Mouse (Mus musculus): ENCODE data around the gene Pcgf5. TPM values are rescaled to one million over a fixed set of nuclear protein-coding genes. Genes with fewer than 3 reads are reported as not detected.

The Pcgf5 gene
- polyA plus RNA-seq, 1 experiment from 2014 or later, result 11.9 TPM

- no peak overlapping the region for H3K4me2 ChIP-seq (replicated peaks)
- H3K27me3 ChIP-seq, result no peaks in the 10 kb centered on the region
- no peak for ATAC-seq (ENCODE audit: low FRiP score, low read depth)
- no peak overlapping the region for H3K27ac ChIP-seq (replicated peaks)
- H3K4me1 ChIP-seq, result no peaks in the 10 kb centered on the region
- 75% methylated on average over 1 of the region's 1 CpGs for WGBS
- no peak overlapping the region for H3K9ac ChIP-seq (replicated peaks)
- H3K9me3 ChIP-seq, result no peaks in the 10 kb centered on the region
- no peaks in the 10 kb centered on the region for H3K36me3 ChIP-seq
- no peak overlapping the region for H3K4me3 ChIP-seq
Observed at GRCm38 (mm10) chr19:36390714-36391113, 42.6 kb downstream of the Pcgf5 start.

GRCm38 (mm10) chr19:36398500-36398899 lies 50.4 kb downstream of the Pcgf5 start:
- 84% methylated on average over 3 of the region's 3 CpGs for WGBS
- Histone ChIP-seq H3K9ac (replicated peaks) (no peak overlapping the region), H3K4me3 (no peak overlapping the region), H3K27me3 (no peaks in the 10 kb centered on the region), H3K4me2 (replicated peaks) (no peak overlapping the region), H3K36me3 (no peaks in the 10 kb centered on the region), H3K27ac (replicated peaks) (no peak overlapping the region), H3K9me3 (no peaks in the 10 kb centered on the region), H3K4me1 (no peaks in the 10 kb centered on the region)
- no peak for ATAC-seq (ENCODE audit: low FRiP score, low read depth)

- Histone ChIP-seq H3K36me3 (no peaks in the 10 kb centered on the region), H3K9me3 (no peaks in the 10 kb centered on the region), H3K27me3 (peaks cover 14% of the 10 kb centered on the region), H3K4me1 (peaks cover 6% of the 10 kb centered on the region; the same call in 1 of the 2 replicates), H3K27ac (replicated peaks) (no peak overlapping the region), H3K9ac (replicated peaks) (no peak overlapping the region), H3K4me2 (replicated peaks) (no peak overlapping the region), H3K4me3 (no peak overlapping the region)
- whole genome bisulfite sequencing, result 68% methylated on average over 10 of the region's 10 CpGs
- ATAC-seq (ENCODE audit: low FRiP score, low read depth), result 0 out of 2 replicates have a peak, but pooled peaks have one; percentile 0
Observed at GRCm38 (mm10) chr19:36408352-36409100, 60.4 kb downstream of the Pcgf5 start.

GRCm38 (mm10) chr19:36409280-36409860 lies 61.3 kb downstream of the Pcgf5 start:
- no peaks in the 10 kb centered on the region for H3K36me3 ChIP-seq
- peak; percentile 98 for ATAC-seq (ENCODE audit: low FRiP score, low read depth)
- no peaks in the 10 kb centered on the region for H3K9me3 ChIP-seq
- no peak overlapping the region for H3K27ac ChIP-seq (replicated peaks)
- H3K4me3 ChIP-seq, result peak overlapping the region; percentile 76
- H3K4me2 ChIP-seq (replicated peaks), result peak overlapping the region; percentile 86
- H3K27me3 ChIP-seq, result peaks cover 14% of the 10 kb centered on the region
- WGBS, result under 1% methylated on average over 43 of the region's 53 CpGs
- peak overlapping the region; percentile 62 for H3K9ac ChIP-seq (replicated peaks)
- H3K4me1 ChIP-seq, result peaks cover 6% of the 10 kb centered on the region; the same call in 1 of the 2 replicates

- no peaks in the 10 kb centered on the region for H3K36me3 ChIP-seq
- peak; percentile 86; the same call in 1 of the 2 replicates for ATAC-seq (ENCODE audit: low FRiP score, low read depth)
- peaks cover 14% of the 10 kb centered on the region for H3K27me3 ChIP-seq
- peaks cover 6% of the 10 kb centered on the region; the same call in 1 of the 2 replicates for H3K4me1 ChIP-seq
- under 1% methylated on average over 40 of the region's 82 CpGs for WGBS
- no peaks in the 10 kb centered on the region for H3K9me3 ChIP-seq
- no peak overlapping the region for H3K27ac ChIP-seq (replicated peaks)
- H3K4me3 ChIP-seq, result peak overlapping the region; percentile 76
- peak overlapping the region; percentile 62 for H3K9ac ChIP-seq (replicated peaks)
- peak overlapping the region; percentile 86 for H3K4me2 ChIP-seq (replicated peaks)
Observed at GRCm38 (mm10) chr19:36409861-36410392, 61.8 kb downstream of the Pcgf5 start.

GRCm38 (mm10) chr19:36419885-36420284 lies 71.8 kb downstream of the Pcgf5 start:
- no peaks in the 10 kb centered on the region for H3K9me3 ChIP-seq
- no peaks in the 10 kb centered on the region for H3K4me1 ChIP-seq
- H3K27ac ChIP-seq (replicated peaks), result no peak overlapping the region
- H3K9ac ChIP-seq (replicated peaks), result no peak overlapping the region
- no peak overlapping the region for H3K4me2 ChIP-seq (replicated peaks)
- no peaks in the 10 kb centered on the region for H3K36me3 ChIP-seq
- H3K4me3 ChIP-seq, result no peak overlapping the region
- H3K27me3 ChIP-seq, result no peaks in the 10 kb centered on the region
- no peak for ATAC-seq (ENCODE audit: low FRiP score, low read depth)

- ATAC-seq (ENCODE audit: low FRiP score, low read depth), result no peak
- WGBS, result 95% methylated on average over 7 of the region's 7 CpGs
- Histone ChIP-seq H3K4me2 (replicated peaks) (no peak overlapping the region), H3K9ac (replicated peaks) (no peak overlapping the region), H3K4me3 (no peak overlapping the region), H3K36me3 (no peaks in the 10 kb centered on the region), H3K27ac (replicated peaks) (no peak overlapping the region), H3K4me1 (no peaks in the 10 kb centered on the region), H3K27me3 (no peaks in the 10 kb centered on the region), H3K9me3 (no peaks in the 10 kb centered on the region)
Observed at GRCm38 (mm10) chr19:36427195-36427876, 79.2 kb downstream of the Pcgf5 start.

GRCm38 (mm10) chr19:36428116-36428515 lies 80.0 kb downstream of the Pcgf5 start:
- no peaks in the 10 kb centered on the region for H3K4me1 ChIP-seq
- no peak for ATAC-seq (ENCODE audit: low FRiP score, low read depth)
- no peak overlapping the region for H3K4me2 ChIP-seq (replicated peaks)
- no peak overlapping the region for H3K4me3 ChIP-seq
- H3K9ac ChIP-seq (replicated peaks), result no peak overlapping the region
- 93% methylated on average over 4 of the region's 4 CpGs for WGBS
- no peaks in the 10 kb centered on the region for H3K9me3 ChIP-seq
- no peaks in the 10 kb centered on the region for H3K36me3 ChIP-seq
- no peak overlapping the region for H3K27ac ChIP-seq (replicated peaks)
- H3K27me3 ChIP-seq, result no peaks in the 10 kb centered on the region

- H3K36me3 ChIP-seq, result no peaks in the 10 kb centered on the region
- no peaks in the 10 kb centered on the region for H3K27me3 ChIP-seq
Observed at GRCm38 (mm10) chr19:36429354-36429753, 81.2 kb downstream of the Pcgf5 start.

GRCm38 (mm10) chr19:36433161-36433560 lies 85.1 kb downstream of the Pcgf5 start:
- H3K4me2 ChIP-seq (replicated peaks), result no peak overlapping the region
- H3K9ac ChIP-seq (replicated peaks), result no peak overlapping the region
- 89% methylated on average over 3 of the region's 3 CpGs for WGBS
- H3K9me3 ChIP-seq, result no peaks in the 10 kb centered on the region
- no peak overlapping the region for H3K27ac ChIP-seq (replicated peaks)
- no peak overlapping the region for H3K4me3 ChIP-seq
- H3K36me3 ChIP-seq, result no peaks in the 10 kb centered on the region
- no peak for ATAC-seq (ENCODE audit: low FRiP score, low read depth)
- no peaks in the 10 kb centered on the region for H3K4me1 ChIP-seq
- H3K27me3 ChIP-seq, result no peaks in the 10 kb centered on the region

More at GRCm38 (mm10) chr19:36429354-36429753, 81.2 kb downstream of the Pcgf5 start:
- Histone ChIP-seq H3K4me1 (no peaks in the 10 kb centered on the region), H3K4me2 (replicated peaks) (no peak overlapping the region), H3K4me3 (no peak overlapping the region), H3K9ac (replicated peaks) (no peak overlapping the region), H3K27ac (replicated peaks) (no peak overlapping the region), H3K9me3 (no peaks in the 10 kb centered on the region)
- no peak for ATAC-seq (ENCODE audit: low FRiP score, low read depth)
- WGBS, result 91% methylated on average over 1 of the region's 1 CpGs

GRCm38 (mm10) chr19:36439894-36440714 lies 92.0 kb downstream of the Pcgf5 start:
- Histone ChIP-seq H3K27ac (replicated peaks) (no peak overlapping the region), H3K27me3 (no peaks in the 10 kb centered on the region), H3K4me2 (replicated peaks) (no peak overlapping the region), H3K9me3 (no peaks in the 10 kb centered on the region), H3K4me3 (no peak overlapping the region), H3K4me1 (no peaks in the 10 kb centered on the region), H3K9ac (replicated peaks) (no peak overlapping the region), H3K36me3 (no peaks in the 10 kb centered on the region)
- peak; percentile 69; the same call in 1 of the 2 replicates for ATAC-seq (ENCODE audit: low FRiP score, low read depth)
- WGBS, result 53% methylated on average over 9 of the region's 9 CpGs
